Mouse (Mus musculus) erythroblast, embryonic 14.5 days (primary cell): Measurements from ENCODE around the gene Fars2.

Experiments used
- GATA1 ChIP-seq: IDR thresholded peaks from 2 replicates; pipeline ENCODE4 v1.6.1; 2012; ENCODE audit warnings: low read length, inconsistent platforms, mixed read lengths
- TAL1 ChIP-seq: IDR thresholded peaks from 3 replicates; pipeline ENCODE4 v1.6.1; 2012; ENCODE audit warnings: low read length, inconsistent platforms, mixed read lengths

- TF ChIP-seq TAL1 (no peak), GATA1 (no peak)
These were observed 423.0 kb downstream of the Fars2 start for GRCm38 (mm10) chr13:36540231-36540630.
